16 mouse cellular contexts compared by ENCODE assay signal in the genomic region with DNA sequence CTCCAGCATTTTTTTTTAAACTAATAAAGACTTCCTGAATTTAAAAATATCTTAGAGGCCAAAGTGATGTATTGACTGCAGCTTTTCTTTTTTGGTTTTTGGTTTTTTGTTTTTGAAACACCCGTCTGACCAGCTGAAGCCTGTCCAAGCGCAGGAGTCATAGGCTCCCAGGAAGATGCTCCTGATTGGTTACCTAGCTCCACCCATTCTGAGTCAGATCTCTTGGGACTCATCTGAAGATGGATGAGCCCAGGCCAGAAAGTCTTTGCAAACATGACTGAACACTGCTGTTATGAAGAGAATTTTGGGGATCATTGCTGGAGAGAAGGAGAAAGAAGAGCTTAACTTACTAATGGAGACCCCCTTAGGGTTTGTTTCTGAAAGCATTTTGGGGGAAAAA.
"Had no signal": no experiment of that assay in that cellular context is flagged by ENCODE, and none has a peak within 500 bp of the region (broad histone marks: within the 10 kb centered on the region; RNA-seq: fewer than 3 reads in every experiment).

No protein-coding gene starts in this region.

- H3K4me2 ChIP-seq: lung, embryonic 15.5 days; midbrain, embryonic 11.5 days; midbrain, embryonic 13.5 days; midbrain, embryonic 15.5 days; neural tube, embryonic 13.5 days; neural tube, embryonic 15.5 days had no signal

- DNase-seq: liver, postnatal 0 days; lung, adult 2 months; lung, postnatal 14 days; lung, postnatal 36 days; right cerebral cortex, postnatal 14 days; spleen, adult 18-20 months; thymus, adult 18-20 months; thymus, postnatal 14 days; thymus, postnatal 36 days had no signal

- H3K36me3 ChIP-seq: lung, embryonic 15.5 days; midbrain, embryonic 13.5 days; midbrain, embryonic 15.5 days; neural tube, embryonic 13.5 days; neural tube, embryonic 15.5 days had no signal

- H3K4me3 ChIP-seq: lung, embryonic 15.5 days; megakaryocyte, embryonic 14.5 days; midbrain, embryonic 13.5 days; midbrain, embryonic 15.5 days; neural tube, embryonic 13.5 days; neural tube, embryonic 15.5 days had no signal

- H3K27me3 ChIP-seq: megakaryocyte, embryonic 14.5 days; midbrain, embryonic 15.5 days; neural tube, embryonic 13.5 days; neural tube, embryonic 15.5 days had no signal
